Mouse (Mus musculus): ENCODE measurements around the gene 1700018F24Rik. TPM values are rescaled to one million over a fixed set of nuclear protein-coding genes. Genes with fewer than 3 reads are reported as not detected.
A peak's percentile ranks its signal among the peaks of the same experiment; 100 is the strongest.
"Not testable (repeated sequence)": the region's sequence is repeated elsewhere in the genome, so short reads cannot be mapped to it uniquely, and the experiment has no call there.

1700018F24Rik gene
- total RNA-seq, 1 experiment: not detected

- no peaks in the 10 kb centered on the region for H3K36me3 ChIP-seq (ENCODE audit: control insufficient read depth, insufficient read depth, low read length, poor library complexity, severe bottlenecking)
- no peak overlapping the region for H3K4me3 ChIP-seq (ENCODE audit: insufficient read depth in 1 of 2, low read depth in 1 of 2, low read length in 2 of 2, poor library complexity in 1 of 2, severe bottlenecking in 1 of 2)
- no peaks in the 10 kb centered on the region for H3K4me1 ChIP-seq (ENCODE audit: control insufficient read depth in 2 of 2, insufficient read depth in 2 of 2, low read length in 2 of 2, poor library complexity in 1 of 2)
- TF ChIP-seq ZNF384 (IDR thresholded peaks at IDR 0.05; ENCODE audit: low read depth, low read length): no peak
- TF ChIP-seq CHD2 (IDR thresholded peaks at IDR 0.05; ENCODE audit: low read depth, low read length): no peak
- no peak for TF ChIP-seq MAFK (IDR thresholded peaks at IDR 0.05; ENCODE audit: insufficient read depth, low read depth, low read length)
- no peak for TF ChIP-seq ZC3H11A (IDR thresholded peaks at IDR 0.05; ENCODE audit: borderline replicate concordance, low read depth, low read length)
- no peak for TF ChIP-seq HCFC1 (IDR thresholded peaks at IDR 0.05; ENCODE audit: borderline replicate concordance, insufficient read depth, low read length)
- no peaks in the 10 kb centered on the region for H3K9me3 ChIP-seq (ENCODE audit: control insufficient read depth, insufficient read depth, low read depth, low read length)
- no peak overlapping the region for H3K27ac ChIP-seq (ENCODE audit: insufficient read depth, low read depth, low read length, poor library complexity, severe bottlenecking)
- DNase-seq (ENCODE audit: low read depth, low spot score): no peak
- in situ Hi-C loops (cut with MboI; ENCODE audit: low sequenced_read_pairs in 2 of 2, unreplicated experiment in 2 of 2): no loop called here
- H3K9ac ChIP-seq (ENCODE audit: insufficient read depth, low read depth, low read length, poor library complexity, severe bottlenecking): no peak overlapping the region
Observed at GRCm38 (mm10) chr5:145008878-145009659, 33.7 kb upstream of the 1700018F24Rik start.

GRCm38 (mm10) chr5:145014278-145014677 is 28.5 kb upstream of the 1700018F24Rik start:
- no peak for TF ChIP-seq ZC3H11A (IDR thresholded peaks at IDR 0.05; ENCODE audit: borderline replicate concordance, low read depth, low read length)
- no peak for TF ChIP-seq ZNF384 (IDR thresholded peaks at IDR 0.05; ENCODE audit: low read depth, low read length)
- no peak for TF ChIP-seq MAFK (IDR thresholded peaks at IDR 0.05; ENCODE audit: insufficient read depth, low read depth, low read length)
- TF ChIP-seq HCFC1 (IDR thresholded peaks at IDR 0.05; ENCODE audit: borderline replicate concordance, insufficient read depth, low read length): no peak
- no peak for TF ChIP-seq CHD2 (IDR thresholded peaks at IDR 0.05; ENCODE audit: low read depth, low read length)
- no peak overlapping the region for H3K27ac ChIP-seq (ENCODE audit: insufficient read depth, low read depth, low read length, poor library complexity, severe bottlenecking)

GRCm38 (mm10) chr5:145016761-145017160 is 26.0 kb upstream of the 1700018F24Rik start:
- H3K9ac ChIP-seq (ENCODE audit: insufficient read depth, low read depth, low read length, poor library complexity, severe bottlenecking); H3K36me3 ChIP-seq (ENCODE audit: control insufficient read depth, insufficient read depth, low read length, poor library complexity, severe bottlenecking); in situ Hi-C loops (cut with MboI; ENCODE audit: low sequenced_read_pairs in 2 of 2, unreplicated experiment in 2 of 2): not testable (repeated sequence)

More at GRCm38 (mm10) chr5:145014278-145014677, 28.5 kb upstream of the 1700018F24Rik start:
- no peak for DNase-seq (ENCODE audit: low read depth, low spot score)
- Histone ChIP-seq H3K4me1 (ENCODE audit: control insufficient read depth in 2 of 2, insufficient read depth in 2 of 2, low read length in 2 of 2, poor library complexity in 1 of 2) (no peaks in the 10 kb centered on the region), H3K9me3 (ENCODE audit: control insufficient read depth, insufficient read depth, low read depth, low read length) (no peaks in the 10 kb centered on the region), H3K9ac (ENCODE audit: insufficient read depth, low read depth, low read length, poor library complexity, severe bottlenecking) (no peak overlapping the region), H3K36me3 (ENCODE audit: control insufficient read depth, insufficient read depth, low read length, poor library complexity, severe bottlenecking) (no peaks in the 10 kb centered on the region), H3K4me3 (ENCODE audit: insufficient read depth in 1 of 2, low read depth in 1 of 2, low read length in 2 of 2, poor library complexity in 1 of 2, severe bottlenecking in 1 of 2) (no peak overlapping the region)
- in situ Hi-C loops (cut with MboI; ENCODE audit: low sequenced_read_pairs in 2 of 2, unreplicated experiment in 2 of 2): no loop called here

GRCm38 (mm10) chr5:145020254-145020653 is 22.5 kb upstream of the 1700018F24Rik start:
- in situ Hi-C loops (cut with MboI; ENCODE audit: low sequenced_read_pairs in 2 of 2, unreplicated experiment in 2 of 2); H3K27ac ChIP-seq (ENCODE audit: insufficient read depth, low read depth, low read length, poor library complexity, severe bottlenecking); H3K9ac ChIP-seq (ENCODE audit: insufficient read depth, low read depth, low read length, poor library complexity, severe bottlenecking); DNase-seq (ENCODE audit: low read depth, low spot score); H3K9me3 ChIP-seq (ENCODE audit: control insufficient read depth, insufficient read depth, low read depth, low read length); H3K4me3 ChIP-seq (ENCODE audit: insufficient read depth in 1 of 2, low read depth in 1 of 2, low read length in 2 of 2, poor library complexity in 1 of 2, severe bottlenecking in 1 of 2); H3K4me1 ChIP-seq (ENCODE audit: control insufficient read depth in 2 of 2, insufficient read depth in 2 of 2, low read length in 2 of 2, poor library complexity in 1 of 2); H3K36me3 ChIP-seq (ENCODE audit: control insufficient read depth, insufficient read depth, low read length, poor library complexity, severe bottlenecking): not testable (repeated sequence)

More at GRCm38 (mm10) chr5:145016761-145017160, 26.0 kb upstream of the 1700018F24Rik start:
- not testable (repeated sequence) for H3K27ac ChIP-seq (ENCODE audit: insufficient read depth, low read depth, low read length, poor library complexity, severe bottlenecking); H3K4me1 ChIP-seq (ENCODE audit: control insufficient read depth in 2 of 2, insufficient read depth in 2 of 2, low read length in 2 of 2, poor library complexity in 1 of 2); H3K9me3 ChIP-seq (ENCODE audit: control insufficient read depth, insufficient read depth, low read depth, low read length); DNase-seq (ENCODE audit: low read depth, low spot score); H3K4me3 ChIP-seq (ENCODE audit: insufficient read depth in 1 of 2, low read depth in 1 of 2, low read length in 2 of 2, poor library complexity in 1 of 2, severe bottlenecking in 1 of 2)
- peak; percentile 68 for TF ChIP-seq ZNF384 (IDR thresholded peaks at IDR 0.05; ENCODE audit: low read depth, low read length)

- in situ Hi-C loops (cut with MboI; ENCODE audit: low sequenced_read_pairs in 2 of 2, unreplicated experiment in 2 of 2); DNase-seq (ENCODE audit: low read depth, low spot score): not testable (repeated sequence)
Observed at GRCm38 (mm10) chr5:145020712-145021111, 22.1 kb upstream of the 1700018F24Rik start.

GRCm38 (mm10) chr5:145030476-145030875 is 12.3 kb upstream of the 1700018F24Rik start:
- H3K4me3 ChIP-seq (ENCODE audit: insufficient read depth in 1 of 2, low read depth in 1 of 2, low read length in 2 of 2, poor library complexity in 1 of 2, severe bottlenecking in 1 of 2); DNase-seq (ENCODE audit: low read depth, low spot score); H3K36me3 ChIP-seq (ENCODE audit: control insufficient read depth, insufficient read depth, low read length, poor library complexity, severe bottlenecking); in situ Hi-C loops (cut with MboI; ENCODE audit: low sequenced_read_pairs in 2 of 2, unreplicated experiment in 2 of 2); H3K9me3 ChIP-seq (ENCODE audit: control insufficient read depth, insufficient read depth, low read depth, low read length); H3K27ac ChIP-seq (ENCODE audit: insufficient read depth, low read depth, low read length, poor library complexity, severe bottlenecking); H3K4me1 ChIP-seq (ENCODE audit: control insufficient read depth in 2 of 2, insufficient read depth in 2 of 2, low read length in 2 of 2, poor library complexity in 1 of 2); H3K9ac ChIP-seq (ENCODE audit: insufficient read depth, low read depth, low read length, poor library complexity, severe bottlenecking): not testable (repeated sequence)

More at GRCm38 (mm10) chr5:145020712-145021111, 22.1 kb upstream of the 1700018F24Rik start:
- not testable (repeated sequence) for H3K9ac ChIP-seq (ENCODE audit: insufficient read depth, low read depth, low read length, poor library complexity, severe bottlenecking); H3K36me3 ChIP-seq (ENCODE audit: control insufficient read depth, insufficient read depth, low read length, poor library complexity, severe bottlenecking); H3K9me3 ChIP-seq (ENCODE audit: control insufficient read depth, insufficient read depth, low read depth, low read length); H3K4me1 ChIP-seq (ENCODE audit: control insufficient read depth in 2 of 2, insufficient read depth in 2 of 2, low read length in 2 of 2, poor library complexity in 1 of 2); H3K27ac ChIP-seq (ENCODE audit: insufficient read depth, low read depth, low read length, poor library complexity, severe bottlenecking); H3K4me3 ChIP-seq (ENCODE audit: insufficient read depth in 1 of 2, low read depth in 1 of 2, low read length in 2 of 2, poor library complexity in 1 of 2, severe bottlenecking in 1 of 2)

- in situ Hi-C loops (cut with MboI; ENCODE audit: low sequenced_read_pairs in 2 of 2, unreplicated experiment in 2 of 2); H3K36me3 ChIP-seq (ENCODE audit: control insufficient read depth, insufficient read depth, low read length, poor library complexity, severe bottlenecking): not testable (repeated sequence)
Observed at GRCm38 (mm10) chr5:145032391-145032790, 10.4 kb upstream of the 1700018F24Rik start, which contains the start of gene Gm4871. Gm4871 (minus strand) TSS chr5:145032754.

More at GRCm38 (mm10) chr5:145032391-145032790, 10.4 kb upstream of the 1700018F24Rik start, which contains the start of gene Gm4871:
- not testable (repeated sequence) for H3K9ac ChIP-seq (ENCODE audit: insufficient read depth, low read depth, low read length, poor library complexity, severe bottlenecking); H3K27ac ChIP-seq (ENCODE audit: insufficient read depth, low read depth, low read length, poor library complexity, severe bottlenecking); H3K9me3 ChIP-seq (ENCODE audit: control insufficient read depth, insufficient read depth, low read depth, low read length); H3K4me3 ChIP-seq (ENCODE audit: insufficient read depth in 1 of 2, low read depth in 1 of 2, low read length in 2 of 2, poor library complexity in 1 of 2, severe bottlenecking in 1 of 2); H3K4me1 ChIP-seq (ENCODE audit: control insufficient read depth in 2 of 2, insufficient read depth in 2 of 2, low read length in 2 of 2, poor library complexity in 1 of 2); DNase-seq (ENCODE audit: low read depth, low spot score)
